Mouse (Mus musculus) cerebellum, adult 11 months (tissue): Measurements from ENCODE around the gene Spty2d1.
"Not testable (repeated sequence)": the region's sequence is repeated elsewhere in the genome, so short reads cannot be mapped to it uniquely, and the experiment has no call there.

Experiments
- DNase-seq: peaks from one replicate; pipeline ENCODE4 v3.0.0; 2022

The Spty2d1 gene

DNA sequence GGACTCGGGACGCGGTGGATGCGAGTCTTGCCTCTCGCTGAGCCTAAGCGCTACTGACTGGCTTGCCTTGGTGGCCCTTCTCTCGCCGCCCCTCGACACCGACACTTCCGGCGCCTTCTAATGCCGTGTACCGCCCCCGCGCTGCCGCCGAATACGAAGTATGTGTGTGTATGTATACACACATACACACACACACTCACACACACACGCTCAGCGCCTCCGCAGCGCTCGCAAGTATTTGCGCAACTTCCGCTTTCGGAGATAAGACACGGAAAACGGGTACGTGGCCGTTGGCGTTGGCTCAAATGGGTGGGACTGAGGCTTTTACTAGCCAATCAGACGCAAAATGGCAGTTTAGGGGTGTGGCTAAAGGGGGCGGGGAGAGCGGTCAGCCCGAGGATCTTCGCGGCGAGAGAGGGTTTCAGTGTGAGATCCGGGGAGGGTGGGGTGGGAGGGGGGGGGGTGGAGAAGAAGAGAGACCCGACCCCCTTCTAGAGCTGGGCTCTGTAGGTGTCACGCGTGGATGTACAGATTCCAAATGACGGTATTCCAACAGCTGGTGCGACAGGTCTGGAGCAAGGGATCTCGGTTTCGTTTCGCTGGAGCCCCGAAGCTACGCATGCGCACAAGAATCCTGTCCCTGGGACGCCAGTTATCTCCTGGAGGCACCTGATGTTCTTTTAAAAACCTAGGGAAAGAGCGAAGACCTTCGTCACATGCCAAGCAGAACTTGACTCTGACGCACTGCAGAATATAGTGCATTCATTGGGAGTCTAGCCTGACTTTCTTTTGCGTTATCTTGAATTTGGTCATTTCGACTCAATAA, at the start of gene Spty2d1:
Gene Spty2d1 (minus strand): TSS at position 244 of the 826 bp plus-strand sequence.
- peak; percentile 99 for DNase-seq

DNA sequence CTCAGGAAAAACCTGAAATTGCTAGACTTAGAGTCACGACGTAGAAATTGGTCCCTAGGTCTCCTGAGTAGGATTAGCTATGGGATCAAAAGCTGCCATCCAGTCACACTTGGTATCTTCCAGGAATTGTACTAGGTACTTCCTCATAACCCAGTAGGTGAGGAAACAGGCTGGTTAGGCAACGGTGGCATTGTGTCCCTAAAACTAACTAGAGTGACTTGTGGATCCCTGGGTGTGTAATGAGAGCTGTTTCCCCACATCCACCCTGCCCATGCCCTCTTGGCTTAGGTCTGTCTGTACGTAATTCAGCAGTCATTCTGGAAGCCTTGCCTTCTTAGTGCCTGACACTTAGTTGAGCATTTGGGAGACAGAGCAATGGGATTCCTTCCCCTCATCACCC, 48.1 kb upstream of the Spty2d1 start:
- DNase-seq: no peak

DNA sequence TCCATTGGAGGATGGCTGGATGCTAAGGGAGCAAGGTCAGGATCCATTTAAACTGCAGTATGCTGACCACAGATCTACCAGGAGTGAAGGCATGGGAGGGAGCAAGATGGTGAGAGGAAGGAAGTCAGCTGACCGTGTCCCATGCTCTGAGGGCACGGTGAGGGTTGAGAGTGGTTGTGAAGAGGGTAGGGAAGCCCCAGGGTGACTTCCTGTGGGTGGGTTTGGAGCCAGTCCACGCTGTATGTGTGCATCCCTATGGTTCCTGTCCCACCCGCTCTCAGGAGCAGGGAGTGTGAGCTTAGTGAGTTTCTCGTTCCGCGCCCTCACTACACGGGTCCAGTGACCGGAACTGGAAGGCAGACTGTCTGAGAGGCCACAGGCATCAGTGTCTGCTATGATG, 47.5 kb upstream of the Spty2d1 start:
- no peak for DNase-seq

DNA sequence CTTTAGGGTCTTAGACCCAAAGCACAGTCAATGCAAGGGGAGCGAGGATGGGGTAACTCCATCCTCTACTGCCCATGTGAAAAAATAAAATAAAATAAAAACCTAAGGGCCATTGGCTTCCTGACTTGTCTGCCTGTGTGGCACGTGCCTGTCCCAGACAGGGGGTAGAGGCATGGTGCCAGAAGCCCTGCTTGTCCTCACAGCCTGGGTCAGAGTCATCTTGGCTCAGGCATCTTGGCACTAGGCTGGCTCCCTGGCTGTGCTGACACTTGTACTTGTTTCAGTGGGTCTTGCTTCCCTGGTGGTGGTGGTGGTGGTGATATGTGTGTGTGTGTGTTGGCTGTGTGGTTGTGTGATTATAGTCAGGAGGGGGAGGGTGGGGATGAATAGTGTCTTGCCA, 46.5 kb upstream of the Spty2d1 start:
- DNase-seq: peak; percentile 36

DNA sequence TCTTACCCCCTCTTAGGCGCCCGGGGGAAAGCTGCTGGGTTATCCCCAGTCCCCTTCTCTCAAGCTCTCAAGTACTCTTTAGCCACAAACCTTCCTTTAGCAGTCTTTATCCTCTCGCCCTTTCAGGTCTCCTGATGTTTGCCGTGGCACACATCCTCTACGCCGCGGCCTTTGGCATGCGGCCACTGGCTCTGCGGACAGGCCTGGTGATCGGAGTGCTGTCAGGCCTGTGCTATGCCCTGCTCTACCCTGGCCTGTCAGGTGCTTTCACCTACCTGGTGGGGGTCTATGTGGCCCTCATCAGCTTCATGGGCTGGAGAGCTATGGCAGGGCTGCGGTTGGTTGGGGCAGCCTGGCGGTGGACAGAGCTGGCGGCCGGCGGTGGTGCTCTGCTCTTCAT, 45.1 kb upstream of the Spty2d1 start:
- no peak for DNase-seq

DNA sequence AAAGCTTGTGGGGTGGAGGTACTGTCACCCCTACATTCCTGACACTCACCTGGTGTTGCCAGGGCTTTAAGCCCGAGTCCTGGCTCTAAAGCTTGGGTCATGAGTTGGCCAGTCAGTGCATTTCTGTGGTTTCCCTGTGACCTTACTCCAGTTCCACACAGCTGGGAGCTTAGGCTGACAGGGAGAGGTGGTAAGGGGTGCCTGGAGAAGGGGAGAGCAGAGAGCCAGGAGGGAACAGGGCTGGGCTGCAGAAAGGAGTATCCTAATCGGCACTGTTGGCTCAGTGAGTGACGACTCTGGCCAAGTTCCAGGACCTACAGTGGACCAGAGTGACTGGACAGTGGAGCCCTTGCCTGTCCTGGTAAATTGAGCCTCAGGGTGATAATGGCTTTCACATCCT, 44.1 kb upstream of the Spty2d1 start:
- DNase-seq: peak; percentile 27

DNA sequence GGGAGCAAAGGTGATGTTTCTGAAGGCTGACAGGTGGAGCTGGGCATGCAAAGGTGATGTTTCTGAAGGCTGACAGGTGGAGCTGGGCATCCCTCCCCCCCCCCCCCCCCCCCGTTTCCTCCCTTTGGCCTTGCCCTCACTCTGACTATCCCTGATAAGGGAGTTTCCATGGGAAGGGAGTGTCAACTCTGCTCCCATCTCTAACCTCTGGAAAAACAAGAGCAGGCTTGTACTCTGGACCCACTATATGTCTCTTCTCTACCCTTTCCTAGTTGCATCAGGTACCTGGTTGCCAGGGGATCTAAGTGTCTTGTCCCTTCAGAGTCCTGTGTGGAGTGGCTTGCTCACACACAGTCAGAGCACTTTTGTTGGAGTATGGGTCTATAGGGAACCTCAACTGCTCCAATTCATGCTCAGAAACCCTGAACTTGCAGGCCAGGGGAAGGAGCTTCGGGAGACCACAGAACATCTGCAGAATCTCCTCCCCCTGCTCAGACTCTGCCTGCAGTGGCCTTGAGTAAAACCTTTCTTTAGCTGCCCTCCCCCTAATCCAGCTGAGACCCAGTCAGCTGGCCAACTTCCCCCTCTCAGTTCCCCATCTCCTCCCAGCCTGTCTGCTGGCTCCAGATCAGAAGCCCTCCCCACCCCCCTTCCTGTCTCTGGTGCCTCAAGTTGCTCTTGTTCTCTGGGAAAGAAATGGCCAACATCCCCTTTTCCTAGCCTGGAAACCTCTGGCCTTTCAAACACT, 43.4 kb upstream of the Spty2d1 start:
- peak; percentile 24 for DNase-seq

DNA sequence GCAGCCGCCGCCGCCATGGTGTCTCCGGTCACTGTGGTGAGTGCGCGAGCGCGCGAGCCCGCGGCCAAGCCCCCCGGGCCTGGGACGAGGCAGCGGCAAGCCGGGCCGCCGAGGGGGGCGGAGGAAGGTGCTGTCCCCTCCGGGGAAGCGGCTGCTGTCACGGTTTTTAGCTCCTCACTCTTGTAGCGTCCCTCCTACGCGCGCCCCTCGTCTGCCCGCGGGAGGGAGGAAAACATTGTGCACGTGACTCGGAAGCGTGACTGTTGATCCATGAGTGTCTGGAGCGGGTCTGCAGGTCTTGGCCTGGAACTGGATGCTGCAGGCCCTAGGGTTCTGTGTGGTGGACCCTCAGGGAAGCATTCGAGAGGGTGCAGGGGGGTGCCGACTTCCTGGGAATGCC, 42.6 kb upstream of the Spty2d1 start:
- no peak for DNase-seq

DNA sequence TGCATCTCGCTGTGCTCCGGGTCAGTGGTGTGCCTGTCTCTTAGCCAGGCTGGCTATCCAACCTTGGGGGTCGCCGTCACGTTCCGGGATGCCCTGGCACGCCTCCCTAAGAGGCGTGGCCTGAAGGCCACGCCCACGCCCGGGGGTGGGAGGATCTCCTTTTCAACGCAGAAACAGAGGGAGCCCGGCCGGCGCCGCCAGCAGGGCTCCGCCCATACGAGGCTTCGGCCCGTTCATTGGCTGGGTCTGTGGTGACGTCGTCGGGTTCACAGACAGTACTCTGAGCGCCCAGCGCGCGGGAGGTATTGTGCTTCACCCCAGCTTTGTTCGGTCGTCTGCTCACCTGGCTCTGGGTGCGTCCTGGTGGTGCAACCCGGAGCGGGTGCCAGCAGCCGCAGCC, 42.2 kb upstream of the Spty2d1 start, which contains the start of gene Tmem86a:
Gene Tmem86a (plus strand): TSS at position 236 of the 400 bp plus-strand sequence.
- peak; percentile 93 for DNase-seq

DNA sequence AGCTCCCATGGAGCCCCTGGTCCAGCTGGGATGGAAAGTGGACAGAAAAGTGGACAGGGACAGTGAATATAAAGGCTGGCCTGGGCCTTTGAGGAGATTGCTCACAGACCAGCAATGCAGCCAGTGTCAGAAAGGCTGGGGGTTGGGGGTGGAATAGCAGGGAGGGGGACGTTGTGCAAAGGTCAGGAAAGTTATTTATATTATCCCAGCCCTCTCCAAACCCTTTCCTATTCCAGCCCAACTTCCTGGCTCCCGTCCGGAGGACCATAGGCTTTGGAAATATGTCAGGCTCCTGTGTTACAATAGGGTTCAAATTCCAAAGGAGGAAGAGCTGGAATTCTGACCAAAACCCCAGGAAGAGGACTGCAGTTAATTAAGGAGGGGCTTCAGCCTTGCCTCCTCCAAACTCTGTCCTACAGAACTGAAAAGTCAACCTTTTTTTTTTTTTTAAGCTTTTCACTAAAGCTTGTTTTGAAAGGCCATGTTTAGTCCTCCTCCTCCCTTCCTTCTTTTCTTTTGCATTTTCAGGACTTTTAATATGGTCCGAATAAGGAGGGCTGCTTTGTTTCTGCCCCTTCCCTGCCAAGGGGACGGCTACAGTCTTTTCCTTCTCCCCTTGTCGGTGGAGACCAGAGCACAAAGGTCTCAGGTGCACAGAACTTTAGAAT, 34.7 kb upstream of the Spty2d1 start:
- no peak for DNase-seq

DNA sequence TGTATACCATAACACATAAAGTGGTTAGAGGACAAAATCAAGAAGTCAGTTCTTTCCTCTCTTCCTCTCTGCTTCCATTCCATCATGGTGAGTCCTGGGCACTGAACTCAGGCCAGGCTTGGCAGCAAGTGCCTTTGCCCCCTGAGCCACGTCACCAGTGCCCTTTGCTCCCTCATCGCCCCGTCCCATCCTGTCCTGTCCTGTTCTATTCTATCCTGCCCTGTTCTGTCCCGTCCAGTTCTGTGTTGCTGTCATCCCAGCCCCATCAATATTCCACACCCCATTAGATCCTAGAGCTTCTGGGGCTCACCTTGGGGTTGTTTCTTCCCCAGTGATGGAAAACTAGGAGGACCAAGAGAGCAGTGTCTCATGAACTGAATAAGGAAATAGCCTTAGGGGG, 33.9 kb upstream of the Spty2d1 start:
- no peak for DNase-seq

DNA sequence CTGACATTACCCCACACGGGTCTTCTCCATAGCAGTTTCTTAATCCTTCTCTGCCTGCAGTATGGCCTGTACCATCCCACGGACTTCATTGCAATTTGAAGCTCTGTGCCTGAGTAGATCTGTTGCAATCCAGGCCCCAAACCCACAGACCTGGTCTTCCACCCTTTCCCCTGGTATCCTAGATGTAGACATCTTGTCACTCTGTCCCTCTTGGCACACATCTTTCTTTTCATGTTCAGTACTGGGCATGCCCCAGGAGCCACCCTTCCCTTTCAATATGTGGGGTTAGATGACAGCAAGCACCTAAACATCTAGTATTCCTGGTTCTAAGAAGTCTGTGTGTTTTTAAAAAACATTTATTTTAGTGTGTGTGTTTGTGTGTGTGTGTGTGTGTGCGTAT, 33.5 kb upstream of the Spty2d1 start:
- DNase-seq: no peak

DNA sequence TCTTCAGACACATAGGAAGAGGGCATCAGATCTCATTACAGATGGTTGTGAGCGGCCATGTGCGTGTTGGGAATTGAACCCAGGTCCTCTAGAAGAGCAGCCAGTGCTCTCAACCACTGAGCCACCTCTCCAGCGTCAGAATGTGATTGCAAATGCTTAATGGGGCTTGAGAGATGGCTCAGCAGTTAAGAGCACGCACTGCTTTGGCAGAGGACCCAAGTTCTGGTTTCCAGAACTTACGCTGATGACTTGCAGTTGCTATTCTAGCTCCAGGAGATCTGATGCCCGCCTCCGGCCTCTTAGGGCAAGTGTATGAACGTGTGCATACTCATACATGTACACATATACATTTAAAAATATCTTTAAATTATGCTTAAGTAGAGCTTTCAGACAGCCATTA, 27.2 kb upstream of the Spty2d1 start:
- no peak for DNase-seq

DNA sequence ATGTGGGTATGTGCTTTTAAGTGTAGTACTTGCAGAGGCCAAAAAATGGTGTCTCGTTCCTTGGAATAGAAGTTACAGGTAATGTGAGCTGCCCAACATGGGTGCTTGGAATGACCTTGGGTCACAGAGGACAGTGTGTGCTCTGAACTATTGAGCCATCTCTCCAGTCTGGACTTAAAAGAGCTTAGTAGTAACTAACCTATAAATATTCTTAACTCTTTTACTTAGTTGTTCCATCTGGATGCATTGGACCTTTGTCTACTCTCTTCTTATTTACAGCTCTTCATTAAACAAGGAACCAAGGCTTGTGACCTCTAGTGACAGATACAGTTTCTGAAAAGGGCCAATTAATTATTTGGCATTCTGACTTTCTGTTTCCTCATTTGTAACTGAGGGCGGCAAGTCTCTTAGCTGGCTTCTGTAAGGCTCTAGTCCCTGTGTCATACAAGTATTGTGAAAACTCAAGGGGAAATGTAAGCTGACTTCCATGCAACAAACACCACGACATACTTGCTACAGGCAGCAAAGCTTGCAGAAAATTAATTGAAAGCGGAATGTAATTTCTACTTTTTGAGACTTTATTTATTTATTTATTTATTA, 26.7 kb upstream of the Spty2d1 start:
- no peak for DNase-seq

DNA sequence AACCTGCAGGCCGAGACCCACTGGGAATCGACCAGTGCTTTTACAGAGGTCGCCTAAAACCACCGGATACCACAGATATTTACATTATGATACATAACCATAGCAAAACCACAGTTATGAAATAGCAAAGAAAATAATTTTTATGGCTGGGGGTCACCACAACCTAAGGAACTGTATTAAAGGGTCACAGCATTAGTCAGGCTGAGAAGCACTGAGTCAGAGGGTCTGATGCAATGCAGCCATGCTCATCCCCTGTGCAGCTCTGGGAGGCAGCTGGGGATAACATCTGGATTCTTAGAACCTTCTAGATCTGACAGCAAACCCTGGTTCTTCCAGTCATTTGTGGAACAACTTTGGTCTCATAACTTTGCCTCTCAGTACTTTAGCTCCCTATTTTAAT, 23.2 kb upstream of the Spty2d1 start:
- DNase-seq: no peak

DNA sequence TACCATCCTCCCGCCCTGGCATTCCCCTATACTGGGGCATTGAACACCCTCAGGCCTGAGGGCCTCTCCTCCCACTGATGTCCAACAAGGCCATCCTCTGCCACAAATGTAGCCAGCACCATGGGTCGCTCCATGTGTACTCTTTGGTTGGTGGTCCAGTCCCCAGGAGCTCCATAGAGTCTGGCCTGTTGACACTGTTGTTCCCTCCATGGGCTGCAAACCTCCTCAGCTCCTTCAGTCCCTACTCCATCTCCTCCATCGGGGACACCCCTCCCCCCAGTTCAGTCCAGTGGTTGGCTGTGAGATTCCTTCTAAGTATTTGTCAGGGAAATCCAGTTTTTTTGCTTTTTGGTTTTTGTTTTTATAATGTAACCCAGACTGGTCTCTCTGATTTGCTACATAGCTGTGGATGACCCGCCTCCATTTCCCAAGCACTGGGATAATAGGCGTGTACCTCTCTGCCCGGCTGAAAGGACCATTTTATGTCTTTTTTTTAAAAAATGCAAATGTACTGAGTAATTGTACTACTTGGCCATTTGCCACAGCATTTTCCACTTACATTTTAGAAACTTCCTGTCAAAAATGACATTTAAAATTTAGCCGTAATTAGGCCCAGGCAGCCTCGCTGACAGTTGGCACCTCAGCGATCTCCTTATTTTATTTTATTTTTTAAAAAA, 22.4 kb upstream of the Spty2d1 start:
- no peak for DNase-seq

DNA sequence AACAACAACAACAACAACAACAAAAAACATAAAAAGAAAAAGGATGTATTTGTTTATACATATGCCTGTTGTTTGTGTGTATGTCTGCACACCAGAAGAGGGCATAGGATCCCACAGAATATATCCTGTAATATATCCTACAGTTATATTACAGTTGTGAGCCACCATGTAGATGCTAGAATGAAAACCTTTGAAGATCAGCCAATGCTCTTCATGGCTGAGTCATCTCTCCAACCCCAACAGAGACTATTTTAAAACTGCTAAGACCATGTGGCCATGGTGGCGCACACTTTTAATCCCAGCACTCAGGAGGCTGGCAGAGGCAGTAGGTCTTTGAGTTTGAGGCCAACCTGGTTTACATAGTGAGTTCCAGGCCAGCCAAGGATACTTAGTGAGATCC, 19.3 kb upstream of the Spty2d1 start:
- no peak for DNase-seq

DNA sequence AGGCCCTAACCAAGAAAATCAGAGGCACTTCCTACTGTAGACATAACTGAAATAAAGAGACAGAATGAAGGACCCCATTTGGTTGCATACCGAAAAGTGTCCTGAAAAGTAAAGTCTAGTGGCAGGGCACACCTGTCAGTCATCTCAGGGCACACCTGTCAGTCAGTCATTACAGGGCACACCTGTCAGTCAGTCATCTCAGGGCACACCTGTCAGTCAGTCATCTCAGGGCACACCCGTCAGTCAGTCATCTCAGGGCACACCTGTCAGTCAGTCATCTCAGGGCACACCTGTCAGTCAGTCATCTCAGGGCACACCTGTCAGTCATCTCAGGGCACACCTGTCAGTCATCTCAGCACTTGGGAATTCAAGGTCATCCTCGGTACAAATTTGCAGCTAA, 18.7 kb upstream of the Spty2d1 start:
- DNase-seq: not testable (repeated sequence)

DNA sequence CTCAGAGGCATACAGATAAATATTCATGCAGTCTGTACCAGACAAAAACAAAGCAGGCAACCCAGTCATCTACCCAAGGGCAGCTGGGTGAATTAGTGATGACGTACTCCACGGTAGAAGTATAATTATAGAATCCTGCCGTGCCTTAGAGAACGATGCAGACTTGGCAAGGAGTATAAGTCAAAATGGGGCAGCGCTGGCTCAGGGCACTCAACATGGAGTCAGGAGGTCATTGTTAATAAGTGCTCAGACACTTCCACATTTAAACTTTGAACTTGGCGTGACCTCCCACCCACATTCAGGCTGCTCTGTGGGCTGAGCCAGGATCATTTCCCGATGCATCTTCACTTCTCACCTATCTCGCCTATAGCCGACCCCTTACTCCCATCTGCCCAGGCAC, 17.2 kb upstream of the Spty2d1 start:
- DNase-seq: no peak

DNA sequence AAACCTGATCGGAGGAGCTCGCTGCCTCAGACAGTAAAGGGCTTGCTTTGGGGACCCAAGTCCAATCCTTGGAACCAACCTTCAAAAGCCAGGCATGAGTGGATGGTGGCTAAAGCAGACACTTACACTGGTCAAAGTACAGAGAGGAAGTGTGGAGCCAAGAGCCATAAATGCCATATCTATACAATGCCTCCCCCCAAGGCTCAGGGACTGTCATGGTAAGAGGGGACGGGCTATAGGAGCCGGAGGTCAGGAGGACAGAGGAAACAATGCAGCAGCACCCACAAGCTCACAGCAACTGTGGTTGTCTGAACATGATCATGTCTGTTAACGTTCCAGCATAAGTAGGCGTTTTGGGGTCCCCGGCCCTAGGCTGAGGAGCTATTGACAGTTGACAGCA, 16.2 kb upstream of the Spty2d1 start:
- DNase-seq: no peak

DNA sequence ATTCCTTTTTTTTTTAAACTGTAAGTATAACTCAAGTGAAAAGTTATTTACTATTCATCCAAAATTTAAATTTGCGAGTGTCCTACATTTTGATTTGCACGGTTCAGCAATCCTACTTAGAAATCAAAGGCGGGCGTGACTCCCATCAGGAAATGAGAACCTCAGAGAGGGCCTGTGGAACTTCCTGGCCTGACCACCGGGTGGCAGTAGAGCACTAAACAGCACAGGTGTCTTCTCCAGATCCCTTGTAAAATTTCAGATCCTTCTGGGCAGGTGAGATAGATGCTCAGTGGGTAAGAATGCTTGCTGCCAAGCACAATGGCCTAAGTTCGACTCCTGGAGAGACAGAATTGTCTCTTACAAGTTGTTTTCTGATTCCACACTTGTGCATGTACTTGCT, 15.3 kb upstream of the Spty2d1 start:
- DNase-seq: peak; percentile 69

DNA sequence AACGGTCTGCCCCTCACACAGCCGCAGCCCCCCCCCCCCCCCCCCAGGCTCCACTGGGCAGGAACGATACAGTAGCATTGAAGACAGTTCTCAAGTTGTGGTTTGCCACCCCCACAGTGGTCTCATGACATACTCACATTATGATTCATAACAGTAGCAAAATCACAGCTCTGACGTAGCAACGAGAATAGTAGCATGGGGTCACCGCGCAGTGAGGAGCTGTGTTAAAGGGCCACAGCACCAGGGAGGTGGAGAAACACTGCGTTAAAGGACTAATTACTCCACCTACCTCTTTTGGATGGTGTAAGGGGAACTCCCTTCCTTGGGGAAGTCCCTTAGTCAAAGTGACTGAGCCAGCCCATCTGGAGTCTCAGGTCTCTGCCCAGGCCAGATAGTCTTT, 14.3 kb upstream of the Spty2d1 start:
- DNase-seq: no peak

DNA sequence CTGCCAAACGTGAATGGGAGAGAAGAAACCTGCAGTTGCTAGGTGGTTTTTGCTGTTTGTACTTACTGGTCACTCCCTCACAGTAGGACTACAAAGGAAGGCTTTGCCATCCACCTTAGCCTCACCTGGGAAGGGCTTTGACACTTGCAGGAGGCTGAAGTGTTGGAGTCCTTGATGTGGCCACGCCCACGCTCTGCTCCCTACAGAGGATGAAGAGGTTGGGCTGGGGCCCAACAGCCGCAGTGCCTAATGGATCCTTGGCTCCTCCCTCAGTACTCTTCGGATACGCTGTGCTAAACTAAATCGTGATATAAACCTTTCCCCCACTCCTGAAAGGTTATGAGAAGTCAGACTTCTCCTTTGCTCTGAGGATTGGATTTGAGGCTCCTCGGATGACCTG, 12.7 kb upstream of the Spty2d1 start:
- DNase-seq: no peak
